Mouse (Mus musculus): ENCODE results near the gene Nrarp.

Nrarp gene

DNA sequence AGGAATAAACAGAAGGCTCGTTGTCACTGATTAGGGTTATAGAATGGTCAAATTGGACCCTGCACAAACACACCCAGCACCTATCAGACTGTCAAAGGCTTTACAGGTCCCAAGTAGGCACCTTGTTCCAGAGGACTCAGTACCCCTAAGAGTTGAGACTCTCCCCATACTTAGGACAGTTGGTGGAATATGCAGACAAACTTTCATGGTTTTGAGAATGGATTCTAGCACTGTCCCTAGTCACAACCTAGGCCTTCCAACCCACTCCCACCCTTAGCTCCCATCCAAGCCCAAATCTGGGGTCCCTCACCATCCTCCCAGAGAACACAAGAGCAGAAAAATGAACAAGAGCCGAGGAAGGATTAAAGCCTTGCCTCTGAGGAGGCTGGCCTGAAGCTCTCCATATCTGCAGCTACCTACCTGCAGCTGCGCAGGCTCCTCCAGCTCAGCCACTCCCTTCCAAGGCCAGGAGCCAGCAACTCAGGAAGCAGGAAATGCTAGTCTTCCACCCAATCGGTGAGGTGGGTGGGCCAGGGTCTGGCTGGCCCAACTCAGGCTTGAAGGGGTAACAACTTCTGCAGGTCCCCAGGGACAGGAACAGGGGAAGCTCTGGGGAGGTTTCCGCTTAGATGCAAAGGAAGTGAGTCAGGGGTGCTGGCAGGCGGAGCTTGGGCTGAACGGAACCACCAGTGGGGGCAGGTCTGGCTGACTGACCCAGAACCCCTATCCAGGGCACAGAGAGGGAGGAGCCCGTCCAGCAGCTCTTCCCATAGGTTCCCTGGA lies 15.8 kb downstream of the Nrarp start, which contains the start of gene Tor4a:
TSS of gene Tor4a (minus strand) at position 715 of the 783 bp plus-strand sequence.
- DNase-seq (ENCODE audit: low read depth, low spot score) = no peak

DNA sequence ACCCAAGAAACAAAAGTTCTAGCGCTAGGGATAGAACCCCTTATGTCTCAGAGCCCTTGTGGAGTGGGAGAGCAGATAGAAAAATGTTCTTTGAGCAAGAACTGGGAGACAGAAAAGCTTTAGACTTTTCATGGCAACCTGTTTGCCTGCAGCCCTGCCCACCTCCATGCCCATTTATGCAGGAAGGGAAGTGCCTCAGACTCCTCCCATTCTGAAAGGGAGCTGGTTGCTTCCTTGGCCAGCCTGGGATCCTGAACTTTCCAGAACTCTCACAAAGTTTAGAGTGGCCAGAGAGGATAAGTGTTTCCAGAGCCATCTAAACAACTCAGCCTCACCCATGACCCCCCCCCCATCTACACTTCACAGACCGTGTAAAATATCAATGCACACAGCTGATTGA lies 16.6 kb downstream of the Nrarp start:
- no peak for DNase-seq (ENCODE audit: low read depth, low spot score)

DNA sequence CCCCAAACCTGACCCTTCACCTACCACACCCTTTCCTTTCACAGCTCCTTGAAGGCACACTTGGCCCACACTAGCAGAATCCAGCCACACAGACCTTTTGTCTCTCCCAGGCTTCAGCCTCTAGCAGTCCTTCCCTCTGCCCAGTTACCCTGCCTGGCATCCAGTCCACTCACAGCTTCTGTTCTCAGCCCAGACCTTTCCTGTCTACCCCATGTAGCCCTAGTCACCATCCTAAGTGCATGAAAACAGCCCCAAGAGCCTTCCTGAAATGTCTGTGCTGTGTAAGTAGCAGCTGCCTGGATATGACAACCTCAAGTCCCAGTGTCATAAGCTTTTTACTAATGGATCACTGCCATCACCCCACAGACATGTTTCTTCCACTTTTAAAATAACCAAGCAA lies 17.4 kb downstream of the Nrarp start:
- no peak for DNase-seq (ENCODE audit: low read depth, low spot score)

DNA sequence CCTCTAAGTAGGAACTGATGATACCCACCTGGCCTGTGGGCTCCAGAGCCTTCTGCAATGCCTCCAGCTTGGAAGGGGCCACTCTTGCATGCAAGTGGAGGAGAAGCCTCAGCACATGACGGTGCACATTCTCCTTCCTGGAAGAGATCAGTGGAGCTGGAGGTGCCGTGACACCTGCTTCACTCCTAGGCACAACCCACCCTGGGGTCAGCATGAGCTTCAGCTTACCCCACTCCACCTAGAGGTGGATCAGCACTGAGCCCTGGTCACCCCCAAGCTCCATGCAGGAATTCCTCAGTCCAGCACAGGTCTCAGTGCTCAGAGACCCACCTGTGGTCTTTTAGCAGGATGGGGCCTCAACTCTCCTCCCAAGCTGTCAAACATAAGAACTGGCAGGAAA lies 20.1 kb downstream of the Nrarp start:
- no peak for DNase-seq (ENCODE audit: low read depth, low spot score)

DNA sequence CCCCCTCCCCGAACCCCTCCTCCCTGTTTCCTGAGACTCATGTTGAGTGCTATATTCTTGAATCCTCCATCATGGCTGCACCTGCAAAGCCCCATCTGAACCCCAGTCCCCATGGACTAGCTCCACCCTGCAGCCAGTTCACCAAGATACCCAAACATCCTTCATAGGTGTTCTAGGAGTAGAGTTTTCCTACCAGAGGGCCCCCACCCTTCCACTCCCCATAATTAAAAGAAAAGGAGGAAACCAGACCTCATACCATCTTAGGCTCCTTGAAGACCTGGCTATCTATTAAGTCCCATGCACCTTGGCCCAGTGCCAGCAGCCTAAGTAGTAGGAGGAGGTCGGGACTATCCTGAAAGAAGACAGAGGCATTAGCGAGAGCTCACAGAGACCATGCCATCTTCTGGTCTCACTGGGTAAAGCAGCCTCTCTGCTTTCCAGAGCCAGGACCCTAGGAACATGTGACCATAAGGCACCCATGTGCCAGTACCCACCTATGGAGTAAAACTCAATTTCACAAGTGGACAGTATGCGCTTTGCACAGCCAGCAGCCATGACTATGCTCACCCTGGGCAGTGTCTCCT lies 23.2 kb downstream of the Nrarp start:
- DNase-seq (ENCODE audit: low read depth, low spot score) = no peak

DNA sequence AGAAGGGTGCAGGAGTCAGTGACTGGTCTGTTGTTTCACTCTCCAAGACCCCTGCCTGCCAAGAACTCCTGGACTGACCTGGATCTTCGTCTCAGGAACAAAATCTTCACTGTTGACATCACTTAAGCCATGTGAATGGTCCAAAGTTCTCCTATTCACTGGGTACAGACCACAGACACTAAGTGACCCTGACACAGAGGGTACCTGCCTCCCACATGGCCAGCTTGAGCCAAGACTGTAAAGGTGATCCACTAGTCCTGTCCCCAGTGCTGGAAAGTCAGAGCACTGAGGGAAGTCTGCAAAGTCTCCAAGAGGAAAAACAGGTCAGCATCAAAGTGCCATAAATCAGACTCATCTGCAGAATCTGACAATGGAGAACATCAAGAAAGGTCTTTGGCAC lies 27.0 kb downstream of the Nrarp start:
- DNase-seq (ENCODE audit: low read depth, low spot score) = no peak

DNA sequence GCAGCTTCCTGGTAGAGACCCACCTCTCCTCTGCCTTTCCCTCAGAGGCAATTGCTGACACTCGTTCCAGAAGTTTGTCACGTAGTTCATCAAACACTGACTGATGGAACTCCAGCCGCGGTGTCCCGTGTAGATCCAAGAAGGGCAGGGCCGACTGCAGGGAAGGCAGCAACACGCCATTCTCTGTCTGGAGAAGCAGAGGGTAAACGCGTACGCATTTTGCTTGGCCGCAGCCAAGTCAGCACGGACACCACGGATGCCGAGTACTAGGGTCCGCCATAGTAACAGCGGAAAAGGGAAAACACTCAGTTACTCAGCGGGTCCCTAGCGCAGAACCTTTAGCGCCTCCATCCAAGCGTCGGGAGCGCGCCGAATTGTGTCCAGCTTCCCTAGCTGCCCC lies 30.1 kb downstream of the Nrarp start:
- DNase-seq (ENCODE audit: low read depth, low spot score) = no peak

DNA sequence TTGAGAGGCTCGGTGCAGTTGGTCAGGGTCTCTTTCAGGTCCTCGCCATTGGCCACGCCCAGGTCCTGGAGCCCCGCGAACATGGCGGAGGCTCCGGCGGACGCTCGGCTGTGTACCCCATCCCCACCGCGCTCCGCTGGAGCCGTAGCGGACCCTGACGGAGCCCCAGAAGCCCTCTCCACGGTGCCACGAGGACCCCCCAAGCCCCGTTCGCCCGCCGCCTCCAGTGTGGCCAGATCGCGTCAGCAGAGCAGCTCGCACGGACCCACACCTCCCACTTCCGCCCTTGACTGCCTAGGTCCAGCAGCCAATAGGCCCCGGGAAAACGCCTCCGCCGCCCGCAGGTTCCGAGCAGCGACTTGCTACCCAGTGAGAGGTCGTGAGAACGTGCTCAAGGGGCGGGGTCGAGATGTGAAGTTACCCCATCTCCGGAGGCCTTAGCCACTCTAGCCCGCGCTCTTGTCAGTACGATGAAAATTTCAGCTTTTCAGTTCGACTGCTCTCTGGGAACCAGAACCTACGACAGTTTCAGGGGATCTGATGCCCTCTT lies 30.6 kb downstream of the Nrarp start, which contains the start of gene Nelfb:
TSS of gene Nelfb (minus strand) at position 369 of the 550 bp plus-strand sequence.
- DNase-seq (ENCODE audit: low read depth, low spot score) = peak; percentile 46

DNA sequence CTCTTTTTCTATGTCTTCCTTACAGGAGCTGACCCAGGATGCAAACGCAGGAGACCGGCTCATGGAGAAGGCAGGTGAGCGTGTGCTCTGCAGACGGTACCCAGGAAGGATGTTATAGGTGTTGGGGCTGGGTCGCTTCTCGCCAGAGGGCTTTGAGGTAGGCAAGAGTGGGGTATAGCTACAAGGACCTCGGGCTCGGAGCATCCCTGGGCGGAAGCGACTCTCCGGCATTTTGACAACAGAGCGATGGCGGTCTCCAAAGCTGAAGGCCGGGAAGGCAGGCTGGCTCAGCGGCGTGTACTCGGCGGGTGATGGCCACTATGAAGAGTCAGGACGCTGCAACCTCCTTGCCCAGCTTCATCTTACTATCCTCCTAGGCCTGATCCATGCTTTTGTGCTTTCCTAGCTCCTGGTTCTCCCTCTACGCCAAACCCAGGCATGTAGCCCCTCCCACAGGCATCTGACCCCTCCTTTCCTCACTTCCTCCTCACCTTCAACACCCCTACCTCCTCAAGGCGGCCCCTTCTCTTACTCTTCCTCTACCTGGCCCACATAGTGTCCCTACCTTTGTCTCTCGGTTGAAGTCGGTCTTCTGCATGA lies 32.8 kb downstream of the Nrarp start:
- no peak for DNase-seq (ENCODE audit: low read depth, low spot score)

DNA sequence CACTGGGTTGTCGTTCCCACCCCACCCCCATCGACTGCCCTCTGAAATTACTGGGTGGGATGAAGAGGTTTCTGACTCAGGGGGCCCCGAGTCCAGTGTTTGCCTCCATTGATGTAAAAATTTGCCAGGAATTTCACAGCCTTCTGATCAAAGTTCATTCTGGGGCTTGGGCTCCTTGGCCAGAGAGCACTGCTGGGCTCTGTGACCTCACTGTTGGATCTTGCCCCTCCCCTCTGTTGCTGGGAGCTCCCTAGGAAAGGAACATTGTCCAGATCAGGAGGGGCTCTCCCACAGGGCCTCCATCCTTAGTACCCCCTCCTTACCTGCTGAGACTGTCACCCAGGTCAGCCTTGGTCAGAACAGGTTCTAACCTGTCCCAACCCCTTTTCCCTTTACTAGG lies 33.9 kb downstream of the Nrarp start, which contains the start of gene Stpg3:
TSS of gene Stpg3 (minus strand) at position 194 of the 400 bp plus-strand sequence.
- no peak for DNase-seq (ENCODE audit: low read depth, low spot score)

DNA sequence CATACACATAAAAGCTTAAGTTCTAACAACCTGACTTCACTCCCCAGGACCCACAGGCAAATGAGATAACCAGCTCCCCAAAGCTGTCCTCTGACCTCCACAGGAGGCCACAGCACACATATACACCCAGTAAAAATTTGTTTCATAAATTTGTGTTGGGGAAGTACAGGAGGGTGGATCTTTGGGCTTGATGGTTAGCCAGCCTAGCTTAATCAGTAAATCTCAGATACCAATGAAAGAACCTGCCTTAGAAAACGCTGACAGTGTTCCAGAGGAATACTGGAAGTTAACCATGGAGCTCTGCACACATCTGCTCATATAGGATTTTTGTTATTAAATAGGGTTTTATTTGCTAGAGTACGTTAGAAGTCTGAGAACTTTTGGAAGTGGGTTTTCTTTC lies 37.1 kb downstream of the Nrarp start:
- DNase-seq (ENCODE audit: low read depth, low spot score) = no peak

DNA sequence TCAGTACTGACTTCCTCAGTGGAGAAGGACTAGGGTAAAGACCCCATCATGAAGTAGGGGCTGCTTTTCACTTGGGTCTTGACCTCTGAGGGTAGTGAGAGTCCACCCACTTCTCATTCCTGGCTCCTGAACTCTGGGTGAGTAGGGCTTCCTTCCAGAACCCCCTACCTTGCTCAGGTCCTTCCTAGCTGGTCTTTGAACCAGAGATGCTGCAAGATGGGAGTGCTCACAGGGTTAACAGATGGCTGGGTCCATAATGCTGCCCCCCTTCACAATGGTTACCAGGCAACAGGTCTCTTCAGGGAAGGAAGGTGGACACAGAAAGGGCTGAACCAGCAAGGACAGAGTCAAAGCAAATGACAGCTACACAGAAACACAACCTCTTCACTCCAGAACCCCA lies 37.9 kb downstream of the Nrarp start, which contains the start of gene Fam166a:
TSS of gene Fam166a (plus strand) at position 301 of the 400 bp plus-strand sequence.
- DNase-seq (ENCODE audit: low read depth, low spot score) = no peak

DNA sequence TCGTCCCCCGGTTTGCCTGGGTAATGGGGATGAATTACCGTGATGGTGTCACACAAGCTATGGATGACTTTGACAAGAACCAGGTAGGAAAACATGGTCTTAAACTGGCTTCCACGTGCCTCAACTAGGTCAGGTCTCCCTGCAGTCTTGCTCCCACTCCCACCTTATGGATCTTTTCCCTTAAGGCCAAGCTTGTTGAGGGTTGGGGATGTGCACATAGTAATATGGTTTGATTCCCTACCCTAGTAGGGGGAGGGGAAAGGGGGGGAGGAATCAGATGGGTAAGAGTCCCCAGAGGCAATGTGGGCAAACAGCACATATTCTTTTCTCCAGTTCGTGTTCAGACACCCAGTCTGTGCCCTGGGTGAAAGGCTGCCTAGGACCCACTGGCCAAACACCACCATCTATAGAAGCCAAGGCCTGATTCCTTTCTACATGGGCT lies 40.8 kb downstream of the Nrarp start:
- no peak for DNase-seq (ENCODE audit: low read depth, low spot score)

DNA sequence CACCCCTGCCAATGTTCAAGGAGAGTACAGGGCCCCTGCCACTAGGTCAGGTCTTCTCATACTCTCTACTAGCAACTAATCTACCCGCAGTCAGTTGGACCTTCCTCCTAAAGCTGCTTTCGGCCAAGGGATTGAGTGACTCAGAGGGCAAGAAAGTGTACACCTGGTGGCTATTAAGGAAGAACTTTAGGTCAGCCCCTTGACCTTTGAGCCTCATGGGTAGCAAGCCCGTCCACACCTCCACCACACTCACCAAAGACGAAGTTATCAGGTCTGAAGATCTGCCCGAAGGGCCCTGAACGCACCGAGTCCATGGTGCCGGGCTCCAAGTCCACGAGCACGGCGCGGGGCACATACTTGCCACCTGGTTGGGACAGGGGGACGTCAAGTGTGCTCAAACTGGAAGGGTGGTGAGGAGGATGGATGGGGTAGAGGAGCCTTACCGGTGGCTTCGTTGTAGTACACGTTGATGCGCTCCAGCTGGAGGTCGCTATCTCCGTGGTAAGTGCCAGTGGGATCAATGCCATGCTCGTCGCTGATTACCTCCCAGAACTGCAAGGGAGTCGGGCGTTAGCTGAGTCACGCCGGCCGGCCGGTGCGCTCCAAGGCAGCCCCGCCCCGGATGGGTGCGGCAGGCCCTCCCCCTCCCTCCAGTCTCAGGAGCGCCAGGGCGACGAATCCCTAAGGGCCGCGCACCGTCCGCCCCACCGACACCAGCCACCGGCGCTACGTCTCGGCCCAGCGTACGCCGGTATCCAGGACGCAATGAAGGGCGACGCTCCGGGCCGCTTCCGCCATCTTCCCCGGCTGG lies 43.3 kb downstream of the Nrarp start:
- DNase-seq (ENCODE audit: low read depth, low spot score) = no peak

DNA sequence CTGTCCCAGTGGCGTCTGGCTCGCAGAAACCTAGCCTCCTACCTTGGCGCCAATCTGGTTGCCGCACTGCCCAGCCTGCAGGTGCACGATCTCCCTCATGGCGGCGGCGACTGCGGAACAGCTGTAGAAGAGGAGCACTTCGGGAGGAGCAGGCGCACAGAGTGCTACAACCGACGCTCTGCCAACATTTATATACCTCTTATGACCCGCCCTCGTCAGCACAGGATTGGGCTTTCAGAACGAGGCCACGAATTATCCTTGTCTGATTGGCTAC lies 43.9 kb downstream of the Nrarp start, which contains the start of gene Tubb4b:
TSS of gene Tubb4b (minus strand) at position 211 of the 274 bp plus-strand sequence.
- DNase-seq (ENCODE audit: low read depth, low spot score) = no peak

DNA sequence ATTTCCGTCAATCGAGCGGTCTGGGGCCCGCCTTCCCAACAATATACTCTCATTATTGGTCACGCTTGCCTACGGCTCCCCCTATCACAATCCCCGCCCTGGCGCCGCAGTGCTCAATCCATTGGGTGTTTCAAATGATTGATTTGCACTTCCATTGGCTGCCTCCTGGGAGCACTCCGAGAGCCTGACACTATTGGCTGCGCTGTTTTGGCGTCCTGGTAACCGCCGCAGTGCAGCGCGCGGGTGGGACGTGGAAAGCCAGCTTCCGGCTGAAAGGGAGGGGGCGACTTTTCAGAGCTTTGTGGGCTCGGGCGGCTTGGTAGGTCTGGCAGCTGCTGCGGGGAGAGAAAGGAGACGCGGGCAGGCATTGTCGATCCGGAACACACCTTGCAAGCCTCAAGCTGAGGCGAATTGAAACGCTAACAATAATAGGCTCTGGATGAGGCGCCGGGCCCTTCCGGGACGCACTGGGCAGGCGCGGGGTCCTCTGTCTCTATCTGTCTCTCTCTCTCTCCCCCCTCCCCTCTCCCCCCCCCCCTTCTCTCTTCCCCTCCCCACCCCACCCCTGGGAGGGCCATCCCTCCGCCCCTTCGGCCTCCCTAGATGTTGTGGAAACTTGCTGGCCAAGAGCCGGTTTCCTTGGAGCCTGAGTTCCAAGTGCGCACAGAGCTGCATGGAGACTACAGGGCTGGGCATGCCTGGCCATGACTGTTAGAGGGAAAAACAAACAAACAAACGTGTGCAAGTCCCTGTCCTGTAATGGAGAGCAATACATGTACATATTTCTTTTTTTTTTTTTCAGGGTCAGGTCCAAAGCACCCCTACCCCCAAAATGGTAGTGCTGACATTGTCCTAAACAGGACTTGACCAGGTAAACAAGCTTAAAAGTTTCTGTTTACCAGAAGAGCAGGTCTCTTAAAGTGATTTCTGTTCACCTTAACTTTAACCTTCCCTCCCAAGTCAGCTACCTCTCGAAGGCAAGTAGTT lies 44.5 kb downstream of the Nrarp start:
- peak; percentile 99 for DNase-seq (ENCODE audit: low read depth, low spot score)

DNA sequence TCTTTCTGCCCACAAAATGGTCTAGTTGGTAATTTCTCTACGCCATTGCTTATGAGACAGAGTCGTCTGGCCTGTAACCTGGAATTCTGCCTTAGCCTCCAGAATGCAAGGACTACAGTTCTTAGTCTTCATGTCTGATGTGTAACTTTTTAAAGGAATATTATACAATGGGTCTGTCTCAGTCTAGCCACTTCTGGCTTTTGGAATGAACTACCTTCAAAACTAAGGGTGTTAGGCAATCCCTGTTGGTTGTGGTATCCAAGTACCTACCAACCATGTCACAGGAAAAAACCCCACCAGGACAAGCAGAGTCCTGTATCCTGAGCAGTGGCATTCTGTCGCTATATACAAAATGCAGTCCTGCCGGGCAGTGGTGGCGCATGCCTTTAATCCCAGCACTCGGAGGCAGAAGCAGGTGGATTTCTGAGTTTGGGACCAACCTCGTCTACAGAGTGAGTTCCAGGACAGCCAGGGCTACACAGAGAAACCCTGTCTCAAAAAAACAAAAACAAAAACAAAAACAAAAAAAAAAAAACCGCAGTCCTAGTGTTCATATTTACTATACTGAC lies 45.3 kb downstream of the Nrarp start:
- no peak for DNase-seq (ENCODE audit: low read depth, low spot score)

DNA sequence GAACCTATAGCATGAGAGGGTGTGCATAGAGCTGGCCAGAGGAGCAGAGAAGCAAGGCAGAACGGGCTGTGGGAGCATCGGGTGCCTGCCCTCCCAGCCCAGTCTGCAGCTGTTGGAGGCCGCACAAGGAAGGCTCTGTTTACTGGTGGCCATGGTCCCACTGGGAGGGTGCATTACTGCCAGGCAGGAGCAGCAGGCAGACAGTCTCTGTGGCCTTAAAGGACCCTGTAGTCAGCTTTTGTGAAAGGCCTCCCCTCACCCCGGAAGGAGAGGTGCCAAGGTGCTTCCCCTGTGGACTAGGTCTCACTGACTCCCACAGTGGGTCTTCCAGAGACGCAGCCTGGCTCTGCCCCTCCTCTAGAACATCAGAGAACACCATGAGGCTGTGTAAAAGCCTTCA lies 46.3 kb downstream of the Nrarp start:
- DNase-seq (ENCODE audit: low read depth, low spot score) = no peak

DNA sequence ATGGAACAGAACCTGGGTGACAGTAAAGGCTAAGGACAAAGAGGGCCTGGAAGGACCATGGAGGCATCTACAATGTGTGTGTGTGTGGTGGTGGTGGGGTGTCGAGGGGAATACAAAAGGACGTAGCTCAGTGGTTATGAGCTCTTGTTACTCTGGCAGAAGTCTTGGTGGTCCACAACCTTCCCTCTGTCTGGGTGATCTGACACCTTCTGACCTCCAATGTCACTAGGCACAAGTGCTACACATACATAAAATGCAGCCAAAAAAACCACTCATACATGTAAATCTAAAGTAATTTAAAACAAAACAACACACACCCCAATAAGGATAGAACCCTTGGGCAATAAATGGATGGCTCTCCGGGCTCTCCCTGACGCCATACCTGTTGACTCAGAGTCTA lies 46.8 kb downstream of the Nrarp start:
- no peak for DNase-seq (ENCODE audit: low read depth, low spot score)

DNA sequence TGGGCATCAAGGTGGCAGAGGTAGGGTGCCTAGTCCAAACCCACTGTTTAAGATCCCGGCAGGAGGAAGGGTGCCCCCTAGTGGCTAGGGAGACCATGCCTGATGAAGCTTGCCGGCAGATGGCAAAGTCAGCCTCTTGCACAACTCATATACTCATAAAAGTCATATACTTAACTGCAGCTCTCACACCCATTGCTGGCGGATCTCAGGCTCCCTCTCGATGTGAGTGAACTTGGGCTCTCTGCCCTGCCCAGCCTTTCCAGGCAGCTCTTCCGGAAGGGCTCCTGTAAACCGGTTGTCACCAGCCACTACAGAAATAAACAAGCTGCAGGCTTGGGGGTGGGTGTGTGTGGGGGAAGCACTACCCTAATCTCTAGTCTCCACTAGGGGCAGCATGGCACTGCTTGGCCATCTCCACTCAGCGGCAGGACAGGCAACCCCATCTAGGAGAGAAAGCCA lies 47.9 kb downstream of the Nrarp start:
- DNase-seq (ENCODE audit: low read depth, low spot score) = peak; percentile 60
